Mouse (Mus musculus): ENCODE results near the gene Cd247. TPM values are rescaled to one million over a fixed set of nuclear protein-coding genes. Genes with fewer than 3 reads are reported as not detected.

Gene Cd247
- total and polyA plus RNA-seq, 2 experiments from 2014 or later, result 0.41 TPM; not detected in 1

DNA sequence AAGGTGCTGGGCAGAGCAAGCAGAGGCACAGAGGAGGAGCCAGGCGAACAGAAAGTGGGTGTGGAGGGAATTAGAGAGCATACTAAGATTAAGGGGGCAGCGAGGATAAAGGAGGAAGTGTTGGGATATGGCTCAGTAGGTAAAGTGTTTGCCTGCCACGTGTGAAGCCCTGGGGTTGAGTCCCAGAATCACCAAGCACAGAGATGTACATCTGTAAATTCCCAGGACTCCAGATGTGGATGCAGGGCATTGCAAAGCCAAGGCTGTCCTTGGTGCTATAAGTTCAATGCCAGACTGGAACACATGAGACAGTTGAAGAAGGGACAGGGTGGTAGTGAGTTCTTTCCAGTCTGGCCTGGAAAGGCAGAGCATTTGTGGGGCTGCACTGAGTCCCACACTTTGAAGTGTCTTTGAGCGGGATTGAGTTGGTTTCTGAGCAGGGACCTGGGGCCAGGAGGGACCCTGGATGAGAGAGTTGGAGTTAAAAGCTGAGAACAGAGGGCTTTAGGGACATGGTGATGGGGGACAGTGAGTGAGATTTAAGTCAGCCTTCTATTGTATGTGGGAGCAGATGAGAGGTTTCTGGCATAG lies 64.7 kb downstream of the Cd247 start:
- TF ChIP-seq CTCF (IDR thresholded peaks at IDR 0.05; ENCODE audit: low read depth) (no peak), EP300 (IDR thresholded peaks at IDR 0.05; ENCODE audit: low read depth) (no peak)
- ATAC-seq (ENCODE audit: insufficient read depth, low read depth), result no peak
- Histone ChIP-seq H3K27ac (ENCODE audit: low read depth) (no peak overlapping the region), H3K4me2 (ENCODE audit: low read depth, low read length) (no peak overlapping the region), H3K4me3 (ENCODE audit: low read depth, low read length) (no peak overlapping the region), H3K27me3 (ENCODE audit: control insufficient read depth, insufficient read depth, low read length) (no peaks in the 10 kb centered on the region), H3K4me1 (ENCODE audit: control insufficient read depth, insufficient read depth) (0 out of 2 replicates have a peak, but pooled peaks cover 8% of the 10 kb centered on the region), H3K9me3 (replicated peaks; ENCODE audit: control insufficient read depth, low read length) (no peaks in the 10 kb centered on the region), H3K36me3 (replicated peaks; ENCODE audit: control insufficient read depth, insufficient read depth, low read length) (no peaks in the 10 kb centered on the region), H3K9ac (replicated peaks; ENCODE audit: low read depth, low read length) (no peak overlapping the region)
- WGBS, result 50% methylated on average over 4 of the region's 4 CpGs
- DNase-seq (ENCODE audit: low spot score), result no peak

DNA sequence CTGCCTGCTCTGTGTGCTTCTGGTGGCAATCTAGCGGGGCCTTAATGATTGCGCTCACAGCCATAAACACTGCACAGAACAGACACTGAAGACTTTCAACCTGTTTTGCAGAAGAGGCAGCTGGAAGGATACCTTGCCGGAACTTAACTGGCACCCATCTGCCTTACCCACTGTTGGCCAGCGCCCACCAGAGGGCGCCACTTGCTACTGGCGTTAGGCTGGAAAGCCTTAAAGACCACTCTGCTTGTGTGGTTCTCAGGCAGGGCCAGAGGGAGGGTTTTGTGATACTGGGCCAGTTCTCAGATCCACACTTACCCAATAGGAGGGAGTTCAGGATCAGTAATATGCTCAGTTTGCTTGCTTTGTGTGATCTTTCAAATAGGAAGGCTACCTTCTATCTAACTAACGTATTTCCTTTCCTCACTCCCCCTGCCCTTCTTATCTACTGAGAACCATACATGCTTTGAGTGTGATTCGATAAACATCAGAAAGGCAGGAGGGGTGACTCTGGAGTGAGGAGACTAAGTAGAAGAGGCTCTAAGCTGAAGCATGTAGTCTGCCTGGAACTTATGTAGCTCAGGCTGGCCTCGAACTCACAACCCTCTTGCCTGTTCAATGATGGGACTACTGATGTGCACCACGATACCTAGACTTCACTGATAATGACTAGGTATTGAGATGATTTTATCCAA lies 65.4 kb downstream of the Cd247 start:
- WGBS, result 59% methylated on average over 10 of the region's 10 CpGs
- peak; percentile 43 for DNase-seq (ENCODE audit: low spot score)
- Histone ChIP-seq H3K9me3 (replicated peaks; ENCODE audit: control insufficient read depth, low read length) (no peaks in the 10 kb centered on the region), H3K4me1 (ENCODE audit: control insufficient read depth, insufficient read depth) (0 out of 2 replicates have a peak, but pooled peaks cover 8% of the 10 kb centered on the region), H3K4me3 (ENCODE audit: low read depth, low read length) (no peak overlapping the region), H3K9ac (replicated peaks; ENCODE audit: low read depth, low read length) (no peak overlapping the region), H3K27me3 (ENCODE audit: control insufficient read depth, insufficient read depth, low read length) (no peaks in the 10 kb centered on the region), H3K27ac (ENCODE audit: low read depth) (no peak overlapping the region), H3K4me2 (ENCODE audit: low read depth, low read length) (no peak overlapping the region), H3K36me3 (replicated peaks; ENCODE audit: control insufficient read depth, insufficient read depth, low read length) (no peaks in the 10 kb centered on the region)
- ATAC-seq (ENCODE audit: insufficient read depth, low read depth), result no peak
- TF ChIP-seq EP300 (IDR thresholded peaks at IDR 0.05; ENCODE audit: low read depth) (no peak), CTCF (IDR thresholded peaks at IDR 0.05; ENCODE audit: low read depth) (peak; percentile 85)

DNA sequence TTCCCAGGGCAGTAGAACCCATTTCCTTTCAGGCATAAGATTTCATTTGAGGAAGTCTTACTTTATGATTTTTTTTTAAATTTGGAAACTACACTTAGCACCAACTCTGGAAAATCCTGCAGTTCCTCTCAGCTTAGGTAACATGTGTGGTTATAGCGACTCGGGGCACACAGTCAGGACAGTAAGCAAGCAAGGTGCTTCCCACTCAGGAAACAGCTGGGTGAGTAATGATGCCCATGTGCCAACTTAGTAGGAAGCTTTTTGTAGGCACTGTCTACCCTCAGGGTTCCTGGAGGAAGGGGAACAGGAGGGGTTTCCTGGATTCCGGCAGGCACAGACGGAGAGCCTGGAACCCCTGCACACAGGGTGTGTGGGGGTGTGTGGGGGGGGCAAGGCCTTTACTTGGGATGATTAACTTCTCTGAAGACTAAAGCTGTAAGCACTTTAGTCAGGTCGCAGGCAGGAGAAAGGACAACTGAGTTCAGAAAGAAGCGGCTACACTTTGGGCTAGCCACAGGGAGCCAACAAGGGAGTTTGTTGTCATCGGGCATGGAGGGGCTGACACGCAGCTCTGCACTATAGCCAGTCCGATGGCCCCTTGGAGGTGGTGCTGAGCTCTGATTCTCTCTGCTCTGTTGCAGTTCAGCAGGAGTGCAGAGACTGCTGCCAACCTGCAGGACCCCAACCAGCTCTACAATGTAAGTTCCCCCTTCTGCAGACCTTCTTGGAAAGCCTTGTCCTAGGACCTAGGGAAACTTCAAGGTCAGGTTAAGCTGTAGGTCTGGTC lies 67.5 kb downstream of the Cd247 start:
- WGBS, result 65% methylated on average over 9 of the region's 9 CpGs
- Histone ChIP-seq H3K36me3 (replicated peaks; ENCODE audit: control insufficient read depth, insufficient read depth, low read length) (no peaks in the 10 kb centered on the region), H3K27ac (ENCODE audit: low read depth) (no peak overlapping the region), H3K27me3 (ENCODE audit: control insufficient read depth, insufficient read depth, low read length) (no peaks in the 10 kb centered on the region), H3K9ac (replicated peaks; ENCODE audit: low read depth, low read length) (no peak overlapping the region), H3K4me2 (ENCODE audit: low read depth, low read length) (no peak overlapping the region), H3K4me3 (ENCODE audit: low read depth, low read length) (no peak overlapping the region), H3K9me3 (replicated peaks; ENCODE audit: control insufficient read depth, low read length) (no peaks in the 10 kb centered on the region), H3K4me1 (ENCODE audit: control insufficient read depth, insufficient read depth) (0 out of 2 replicates have a peak, but pooled peaks cover 5% of the 10 kb centered on the region)
- ATAC-seq (ENCODE audit: insufficient read depth, low read depth) (no peak), DNase-seq (ENCODE audit: low spot score) (no peak)
- TF ChIP-seq CTCF (IDR thresholded peaks at IDR 0.05; ENCODE audit: low read depth), result no peak
- TF ChIP-seq EP300 (IDR thresholded peaks at IDR 0.05; ENCODE audit: low read depth), result no peak

DNA sequence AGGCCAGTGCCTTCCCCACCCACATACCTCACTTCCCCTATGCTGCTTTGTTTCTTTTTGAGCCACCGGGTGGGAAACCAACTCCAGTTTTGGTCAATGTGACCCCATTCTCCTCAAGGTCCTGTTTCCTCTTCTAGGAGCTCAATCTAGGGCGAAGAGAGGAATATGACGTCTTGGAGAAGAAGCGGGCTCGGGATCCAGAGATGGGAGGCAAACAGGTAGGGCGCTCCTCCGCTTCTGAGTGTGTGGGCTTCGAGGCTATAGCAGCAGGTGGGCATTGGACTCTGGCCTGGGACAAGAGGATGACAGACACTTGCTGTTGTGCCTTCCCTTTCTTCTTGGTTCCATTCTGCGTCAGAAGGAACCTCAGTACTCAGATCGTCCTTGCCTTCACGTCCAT lies 68.8 kb downstream of the Cd247 start:
- Histone ChIP-seq H3K36me3 (replicated peaks; ENCODE audit: control insufficient read depth, insufficient read depth, low read length) (no peaks in the 10 kb centered on the region), H3K27ac (ENCODE audit: low read depth) (no peak overlapping the region), H3K9ac (replicated peaks; ENCODE audit: low read depth, low read length) (no peak overlapping the region), H3K4me2 (ENCODE audit: low read depth, low read length) (no peak overlapping the region), H3K4me3 (ENCODE audit: low read depth, low read length) (no peak overlapping the region), H3K9me3 (replicated peaks; ENCODE audit: control insufficient read depth, low read length) (no peaks in the 10 kb centered on the region), H3K27me3 (ENCODE audit: control insufficient read depth, insufficient read depth, low read length) (no peaks in the 10 kb centered on the region), H3K4me1 (ENCODE audit: control insufficient read depth, insufficient read depth) (0 out of 2 replicates have a peak, but pooled peaks cover 5% of the 10 kb centered on the region)
- no peak for DNase-seq (ENCODE audit: low spot score)
- 86% methylated on average over 11 of the region's 11 CpGs for WGBS
- ATAC-seq (ENCODE audit: insufficient read depth, low read depth), result no peak
- TF ChIP-seq CTCF (IDR thresholded peaks at IDR 0.05; ENCODE audit: low read depth), result no peak
- TF ChIP-seq EP300 (IDR thresholded peaks at IDR 0.05; ENCODE audit: low read depth), result no peak

DNA sequence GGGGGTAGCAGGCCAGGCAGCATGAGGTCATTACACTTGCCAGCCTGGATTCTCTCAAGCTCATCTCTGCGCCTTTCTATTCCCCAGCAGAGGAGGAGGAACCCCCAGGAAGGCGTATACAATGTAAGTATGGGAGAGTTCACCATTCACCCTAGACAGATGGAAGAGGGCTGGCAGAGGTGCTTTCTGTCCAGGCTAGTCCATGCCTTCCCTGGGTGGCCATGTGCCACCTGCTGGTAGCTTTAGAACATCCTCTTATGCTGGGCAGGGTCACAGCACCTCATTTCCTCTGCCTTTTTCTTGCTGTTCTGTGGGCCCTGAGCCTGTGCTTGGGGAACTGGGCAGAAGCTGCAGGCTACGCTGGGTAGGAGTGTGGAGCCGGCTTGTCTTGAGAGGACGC lies 69.9 kb downstream of the Cd247 start:
- Histone ChIP-seq H3K36me3 (replicated peaks; ENCODE audit: control insufficient read depth, insufficient read depth, low read length) (no peaks in the 10 kb centered on the region), H3K4me1 (ENCODE audit: control insufficient read depth, insufficient read depth) (0 out of 2 replicates have a peak, but pooled peaks cover 5% of the 10 kb centered on the region), H3K9ac (replicated peaks; ENCODE audit: low read depth, low read length) (no peak overlapping the region), H3K4me3 (ENCODE audit: low read depth, low read length) (no peak overlapping the region), H3K9me3 (replicated peaks; ENCODE audit: control insufficient read depth, low read length) (no peaks in the 10 kb centered on the region), H3K27ac (ENCODE audit: low read depth) (no peak overlapping the region), H3K4me2 (ENCODE audit: low read depth, low read length) (no peak overlapping the region), H3K27me3 (ENCODE audit: control insufficient read depth, insufficient read depth, low read length) (no peaks in the 10 kb centered on the region)
- 82% methylated on average over 5 of the region's 5 CpGs for WGBS
- ATAC-seq (ENCODE audit: insufficient read depth, low read depth) (no peak), DNase-seq (ENCODE audit: low spot score) (no peak)
- TF ChIP-seq CTCF (IDR thresholded peaks at IDR 0.05; ENCODE audit: low read depth), result peak; percentile 49
- TF ChIP-seq EP300 (IDR thresholded peaks at IDR 0.05; ENCODE audit: low read depth), result no peak

Measured in heart, postnatal 0 days (tissue).